Mouse (Mus musculus): Measurements from ENCODE around the gene Gpr156.
"Not testable (repeated sequence)": the region's sequence is repeated elsewhere in the genome, so short reads cannot be mapped to it uniquely, and the experiment has no call there.

Gpr156 gene

DNA sequence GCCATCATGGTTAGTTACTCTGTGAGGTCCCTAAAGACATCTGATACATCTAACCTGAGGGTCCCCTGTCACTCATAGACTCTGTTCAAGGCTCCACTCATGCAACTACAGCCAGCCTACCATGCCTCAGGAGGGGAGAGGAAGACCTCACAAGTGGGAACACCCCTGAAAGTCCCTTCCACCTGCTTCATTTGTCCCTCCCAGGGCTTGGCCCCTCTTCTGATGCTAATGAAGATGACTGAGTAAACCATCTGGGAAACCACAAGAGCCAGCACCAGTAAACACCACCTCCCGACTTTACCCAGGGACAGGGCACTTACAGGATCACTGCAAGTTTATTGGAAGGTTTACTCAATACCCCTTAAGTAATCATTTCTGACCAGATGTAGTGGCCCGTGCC lies 85.5 kb downstream of the Gpr156 start:
- DNase-seq (ENCODE audit: low spot score), result no peak

GRCm38 (mm10) chr16:38002485-38002884 lies 86.2 kb downstream of the Gpr156 start:
- no peak for DNase-seq (ENCODE audit: low spot score)

DNA sequence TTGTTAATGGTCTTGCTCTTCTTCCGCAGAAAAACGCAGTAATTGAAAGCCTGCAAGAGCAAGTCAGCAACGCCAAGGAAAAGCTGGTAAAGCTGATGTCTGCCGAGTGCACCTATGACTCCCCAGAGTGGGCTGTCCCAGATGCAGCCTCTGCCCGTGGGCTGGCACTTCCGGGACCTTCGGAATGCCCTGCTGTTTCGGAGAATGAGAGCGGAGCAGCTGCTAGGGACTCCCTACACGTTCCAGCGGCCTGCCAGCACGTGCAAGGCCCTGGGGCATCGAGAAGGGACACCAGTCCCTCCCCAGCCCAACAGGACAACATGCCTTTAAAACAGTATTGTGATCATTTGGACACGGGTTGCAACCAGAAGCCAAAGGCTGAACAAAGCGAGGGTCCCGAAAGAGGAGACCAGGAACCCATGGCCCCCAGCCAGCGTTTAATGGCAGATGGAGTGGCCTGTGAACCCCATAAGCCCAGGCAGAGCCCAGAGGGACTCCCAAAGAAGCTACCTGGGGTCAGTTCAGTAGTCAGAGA lies 88.3 kb downstream of the Gpr156 start:
- DNase-seq (ENCODE audit: low spot score), result no peak

DNA sequence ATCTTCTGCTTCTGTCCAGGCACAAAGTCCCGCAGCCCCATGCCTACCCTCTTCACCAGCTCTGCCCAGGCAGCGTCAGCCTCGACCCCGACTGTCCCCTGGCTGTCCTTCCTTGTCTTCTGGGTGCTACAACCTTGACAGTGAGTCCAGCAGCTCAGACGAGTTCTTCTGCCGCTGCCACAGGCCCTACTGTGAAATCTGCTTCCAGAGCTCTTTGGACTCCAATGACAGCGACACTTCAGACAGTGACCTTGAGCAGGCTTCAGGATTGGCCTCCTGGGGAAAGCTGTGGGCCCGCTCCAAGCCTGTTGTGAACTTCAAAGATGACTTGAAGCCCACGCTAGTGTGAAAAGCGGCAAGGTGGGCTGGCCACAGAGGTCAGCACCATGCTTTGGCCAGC lies 89.2 kb downstream of the Gpr156 start:
- DNase-seq (ENCODE audit: low spot score), result no peak

DNA sequence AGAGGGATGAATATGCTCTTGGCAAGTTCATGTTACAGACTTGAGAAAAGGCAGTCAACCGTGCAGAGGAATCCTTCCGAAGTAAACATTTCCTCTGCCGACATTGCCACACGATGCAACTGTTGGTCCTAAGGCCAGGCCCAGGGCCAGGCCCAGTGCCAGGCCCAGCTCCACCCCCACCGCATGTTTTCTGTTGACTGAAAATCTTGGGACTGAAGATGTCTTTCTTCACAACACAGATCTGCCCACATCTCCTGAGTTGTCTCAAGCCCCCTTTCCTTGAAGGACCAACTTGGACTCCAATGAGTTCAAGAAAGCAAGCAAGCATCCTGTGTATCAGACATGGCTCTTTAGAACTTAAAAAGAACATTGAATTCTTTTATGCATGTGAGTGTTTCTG lies 92.1 kb downstream of the Gpr156 start:
- DNase-seq (ENCODE audit: low spot score), result no peak

DNA sequence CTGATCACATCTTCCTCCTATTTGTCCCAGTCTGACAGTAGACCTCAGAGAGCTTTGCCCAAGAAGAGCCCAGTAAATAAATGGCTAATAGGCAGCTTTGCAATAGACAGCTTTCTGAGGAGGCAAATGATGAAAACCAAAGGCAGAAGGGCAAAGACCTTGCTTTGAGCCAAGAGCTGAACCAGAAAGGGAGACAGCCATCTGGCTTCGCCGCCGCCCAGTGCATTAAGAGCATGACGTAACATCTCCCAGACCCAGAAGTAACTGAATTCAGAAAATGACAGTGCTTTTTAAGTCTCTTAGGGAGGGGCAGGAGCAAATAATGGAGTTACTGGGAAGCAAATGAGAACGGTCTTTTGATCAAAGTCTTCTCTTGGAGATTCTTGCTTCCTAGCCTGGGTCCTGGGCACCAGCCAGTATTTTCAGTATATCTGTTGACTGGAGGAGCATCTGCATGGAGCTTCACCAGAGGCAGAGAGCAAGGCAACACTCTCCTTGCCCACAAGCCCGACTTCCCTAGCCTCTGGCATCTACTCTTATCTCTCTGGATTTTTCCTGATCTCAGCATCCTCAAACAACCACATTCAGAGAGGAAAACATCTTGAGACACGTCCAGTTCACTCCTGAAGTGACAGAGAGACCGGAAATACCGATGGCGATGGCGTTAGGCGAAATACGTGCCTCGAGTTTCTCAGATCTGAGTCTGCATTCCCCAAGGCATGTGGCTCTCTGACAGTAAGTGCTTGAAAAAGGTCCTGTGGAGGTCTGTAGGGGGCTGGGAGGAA lies 92.9 kb downstream of the Gpr156 start:
- no peak for DNase-seq (ENCODE audit: low spot score)

GRCm38 (mm10) chr16:38011486-38011885 lies 95.2 kb downstream of the Gpr156 start:
- no peak for DNase-seq (ENCODE audit: low spot score)

- DNase-seq (ENCODE audit: low spot score), result no peak
Measured at GRCm38 (mm10) chr16:38012382-38012781, 96.1 kb downstream of the Gpr156 start.

- DNase-seq (ENCODE audit: low spot score), result no peak
Measured at GRCm38 (mm10) chr16:38012891-38013290, 96.6 kb downstream of the Gpr156 start.

GRCm38 (mm10) chr16:38014951-38015350 lies 98.7 kb downstream of the Gpr156 start:
- no peak for DNase-seq (ENCODE audit: low spot score)

GRCm38 (mm10) chr16:38016928-38017524 lies 100.7 kb downstream of the Gpr156 start:
- no peak for DNase-seq (ENCODE audit: low spot score)

DNA sequence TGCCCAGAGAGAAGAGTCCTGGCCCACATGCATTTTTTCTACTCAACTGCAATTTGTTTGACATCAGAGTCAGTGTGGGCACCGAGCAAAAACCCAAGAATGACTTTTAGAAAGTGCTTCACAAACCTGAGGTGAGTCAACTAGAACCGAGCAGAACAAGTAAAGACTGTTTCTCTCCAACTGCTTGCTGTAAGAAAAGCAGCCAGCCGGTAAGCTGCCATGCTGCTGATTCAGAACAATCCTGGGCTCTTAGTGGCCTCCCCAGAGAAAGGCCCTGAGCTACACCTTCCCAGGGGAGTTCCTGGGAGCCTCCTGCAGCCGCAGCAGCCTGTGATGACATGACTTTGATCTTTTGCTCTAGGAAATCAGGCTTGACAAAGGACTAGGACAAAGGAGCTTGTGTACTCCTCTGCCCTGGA lies 101.7 kb downstream of the Gpr156 start:
- DNase-seq (ENCODE audit: low spot score), result no peak

GRCm38 (mm10) chr16:38032644-38033043 lies 116.3 kb downstream of the Gpr156 start:
- no peak for DNase-seq (ENCODE audit: low spot score)

DNA sequence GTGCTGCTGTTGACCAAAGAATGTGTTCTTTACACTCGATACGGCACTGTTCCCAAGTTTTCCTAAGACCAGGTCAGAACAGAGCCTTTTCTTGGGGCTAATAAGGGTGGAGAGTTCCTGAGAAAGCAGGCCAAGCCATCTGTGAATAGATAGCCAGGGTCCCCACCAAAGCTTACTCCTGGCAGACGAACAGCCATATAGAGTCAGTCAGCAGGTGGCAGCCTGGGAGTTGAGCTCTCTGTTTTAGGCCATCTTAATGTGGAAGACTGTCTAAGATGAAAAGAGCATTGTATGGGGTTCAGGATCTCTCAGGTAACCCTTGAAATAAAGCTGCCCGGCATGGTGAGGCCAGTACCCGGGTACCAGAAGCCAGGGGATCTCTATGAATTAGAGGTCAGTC lies 116.8 kb downstream of the Gpr156 start:
- DNase-seq (ENCODE audit: low spot score), result no peak

GRCm38 (mm10) chr16:38038101-38038500 lies 121.8 kb downstream of the Gpr156 start:
- not testable (repeated sequence) for DNase-seq (ENCODE audit: low spot score)

DNA sequence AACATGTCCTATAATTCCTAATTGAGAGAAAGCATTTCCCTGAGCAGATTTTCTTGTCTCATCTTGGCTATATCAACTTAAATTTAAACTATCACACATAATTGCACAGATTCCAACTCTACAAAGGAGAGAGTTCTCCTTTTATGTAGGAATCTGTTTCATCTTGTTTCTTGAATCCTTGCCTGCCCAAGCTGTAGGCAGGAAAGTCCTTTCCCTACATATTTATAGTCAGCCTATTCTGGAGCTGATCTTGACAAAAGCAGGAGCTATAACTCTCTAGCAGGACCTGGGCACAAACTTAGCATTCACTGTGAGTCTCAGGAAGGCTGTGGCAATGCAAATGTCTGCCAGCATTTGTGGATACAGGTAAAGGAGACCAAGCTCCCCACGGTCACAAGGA lies 125.9 kb downstream of the Gpr156 start:
- DNase-seq (ENCODE audit: low spot score), result no peak

GRCm38 (mm10) chr16:38044551-38044950 lies 128.3 kb downstream of the Gpr156 start:
- DNase-seq (ENCODE audit: low spot score), result no peak

DNA sequence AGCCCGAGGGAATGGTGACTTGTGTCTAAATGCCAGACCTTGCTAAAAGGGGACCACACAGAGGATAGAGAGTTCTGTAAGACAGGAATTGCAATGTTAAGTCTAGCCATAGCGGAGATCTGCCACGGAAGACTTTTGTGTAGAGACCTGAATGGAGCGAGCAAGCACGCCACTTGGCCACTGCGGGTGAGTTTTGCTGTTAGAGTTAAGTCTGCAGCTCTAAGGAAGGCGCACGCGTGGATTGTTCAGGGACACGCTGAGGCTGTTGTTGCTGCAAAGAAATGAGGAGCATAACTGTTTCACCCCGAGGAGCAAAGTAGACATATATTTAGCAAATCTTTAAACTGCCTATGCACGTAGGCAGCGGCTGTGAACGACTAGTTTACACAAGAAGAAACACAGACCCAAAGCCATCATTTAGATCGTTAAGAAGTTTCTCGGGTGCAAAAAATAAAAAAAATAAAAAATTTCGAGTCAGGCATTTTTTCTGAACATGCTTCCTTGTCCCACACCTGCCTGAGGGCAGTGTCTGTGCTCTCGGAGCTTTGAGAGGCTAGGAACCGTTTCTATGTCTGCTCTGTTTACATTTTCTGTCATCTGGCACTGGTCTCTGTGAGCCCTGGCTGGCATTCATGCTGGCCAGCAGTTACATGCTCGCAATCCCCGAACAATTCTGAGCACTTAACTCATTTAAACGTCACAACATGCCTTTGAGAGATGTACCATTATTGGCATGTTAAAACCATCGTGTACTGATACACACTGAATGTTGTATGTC lies 131.7 kb downstream of the Gpr156 start:
- no peak for DNase-seq (ENCODE audit: low spot score)

Data from ovary, postnatal 10 days (tissue).